In genomic region chr2:25427256-25427655, GRCm38 (mm10) we compare ENCODE assay signal across 10 mouse cellular contexts. TPM values are rescaled to one million over a fixed set of nuclear protein-coding genes. Genes with fewer than 3 reads are reported as not detected.
"Had no signal": no experiment of that assay in that cellular context is flagged by ENCODE, and none has a peak within 500 bp of the region (broad histone marks: within the 10 kb centered on the region; RNA-seq: fewer than 3 reads in every experiment).

No protein-coding gene starts in this region.

- H3K36me3 ChIP-seq: liver, embryonic 15.5 days; lung, embryonic 15.5 days; midbrain, embryonic 13.5 days had no signal

- H3K27ac ChIP-seq: liver, embryonic 15.5 days; lung, embryonic 15.5 days; neural tube, embryonic 12.5 days had no signal

- H3K4me3 ChIP-seq: liver, embryonic 15.5 days; lung, embryonic 15.5 days; midbrain, embryonic 13.5 days; neural tube, embryonic 12.5 days had no signal

- H3K9me3 ChIP-seq: liver, embryonic 15.5 days; lung, embryonic 15.5 days; midbrain, embryonic 13.5 days; neural tube, embryonic 12.5 days had no signal

- H3K9ac ChIP-seq: liver, embryonic 15.5 days; liver, postnatal 0 days; lung, embryonic 15.5 days; midbrain, embryonic 13.5 days; neural tube, embryonic 12.5 days had no signal

RNA-seq across cellular contexts. Expression of gene Fut7, which starts 4.2 kb away (rescaled TPM):
- polyA plus RNA-seq: midbrain, embryonic 11.5 days; midbrain, embryonic 13.5 days had no signal

RNA-seq across cellular contexts. Expression of gene Npdc1, which starts 28.1 kb away (rescaled TPM):
- total RNA-seq: monocyte, adult 5-6 weeks; neutrophil, adult 5-6 weeks had no signal

RNA-seq across cellular contexts. Expression of gene Clic3, which starts 29.4 kb away (rescaled TPM):
- total RNA-seq: megakaryocyte progenitor cell, adult 5-6 weeks; monocyte, adult 5-6 weeks; neutrophil, adult 5-6 weeks had no signal
- polyA plus RNA-seq: macrophage had no signal

RNA-seq across cellular contexts. Expression of gene Entpd2, which starts 31.6 kb away (rescaled TPM):
- total RNA-seq: megakaryocyte progenitor cell, adult 5-6 weeks; monocyte, adult 5-6 weeks; neutrophil, adult 5-6 weeks had no signal
